Mouse (Mus musculus) ES-Bruce4 (cell line): ENCODE measurements around the gene Aph1c.

Source experiments
- CTCF ChIP-seq: IDR thresholded peaks from one replicate; pipeline ENCODE4 v1.8.1; 2011; ENCODE audit warnings: low read depth, low read length
- EP300 ChIP-seq: IDR thresholded peaks from 2 replicates; pipeline ENCODE4 v1.6.1; 2011; ENCODE audit warnings: low read depth, low read length; ENCODE audit not compliant: insufficient read depth
- POLR2A ChIP-seq: IDR thresholded peaks from one replicate; pipeline ENCODE4 v1.8.1; 2011; ENCODE audit warnings: low read length; ENCODE audit not compliant: insufficient read depth

DNA sequence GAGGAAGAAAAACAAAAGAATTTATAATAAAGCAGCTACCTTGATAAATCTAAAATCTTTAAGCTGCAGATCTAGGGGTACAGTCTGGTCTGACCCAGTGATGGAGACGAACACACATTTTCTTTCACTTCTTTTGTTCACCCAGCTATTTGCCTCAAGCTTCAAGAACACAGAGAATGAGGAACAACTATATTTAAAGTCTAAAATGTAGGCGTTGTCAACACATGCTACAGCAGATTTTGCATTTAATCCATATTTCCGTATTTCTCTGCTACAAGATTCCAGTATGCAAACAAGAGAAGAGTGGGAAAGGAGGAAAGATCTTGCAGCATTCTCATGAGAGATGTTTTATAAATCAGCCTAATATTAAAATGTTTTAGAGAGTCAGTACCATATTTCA, 44.4 kb upstream of the Aph1c start:
- no peak for TF ChIP-seq CTCF
- no peak for TF ChIP-seq EP300
- no peak for TF ChIP-seq POLR2A
